Mouse (Mus musculus) left cerebral cortex, adult 9 months (tissue): ENCODE data around the gene Pgf.

Source experiments
- DNase-seq, 2 experiments: peaks; one replicate each; pipeline ENCODE4 v3.0.0; 2022; ENCODE audit warnings: low spot score in 2 of 2

The Pgf gene

GRCm38 (mm10) chr12:85123645-85124044 is 53.9 kb downstream of the Pgf start:
- DNase-seq: no peak

GRCm38 (mm10) chr12:85123108-85123530 is 54.5 kb downstream of the Pgf start:
- no peak for DNase-seq

GRCm38 (mm10) chr12:85121806-85122459 is 55.7 kb downstream of the Pgf start:
- no peak for DNase-seq
